Mouse (Mus musculus) heart, postnatal 0 days (tissue): Measurements from ENCODE around the gene Phgr1.

Source experiments
- CTCF ChIP-seq: IDR thresholded peaks from 2 replicates; pipeline ENCODE4 v1.5.1; 2016; ENCODE audit warnings: antibody characterized with exemption, control low read depth, low read depth
- EP300 ChIP-seq: IDR thresholded peaks from 2 replicates; pipeline ENCODE4 v1.6.1; 2016; ENCODE audit warnings: antibody characterized with exemption, low read depth

DNA sequence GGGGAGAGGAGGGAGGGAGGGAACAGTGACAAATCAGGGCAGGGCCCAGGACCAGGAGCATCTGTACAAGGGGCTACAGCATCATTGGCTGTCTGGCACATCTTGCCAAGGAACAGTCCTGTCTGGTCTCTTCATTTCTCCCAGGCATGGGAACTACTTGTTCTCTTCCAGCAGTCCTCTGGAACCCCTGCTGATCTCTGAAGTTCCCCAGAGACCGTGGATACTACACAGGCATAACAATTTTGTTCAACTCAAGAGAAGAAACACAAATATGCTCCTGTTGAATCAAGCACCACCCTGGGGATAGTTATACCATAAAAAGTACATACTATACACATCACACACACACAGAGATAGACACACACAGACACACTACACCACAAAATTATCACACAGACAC is 8.5 kb downstream of the Phgr1 start:
- TF ChIP-seq EP300 (no peak), CTCF (no peak)
